Mouse (Mus musculus): ENCODE results near the gene Dhrs7b. TPM values are rescaled to one million over a fixed set of nuclear protein-coding genes. Genes with fewer than 3 reads are reported as not detected.
"Not testable (repeated sequence)": the region's sequence is repeated elsewhere in the genome, so short reads cannot be mapped to it uniquely, and the experiment has no call there.

Gene Dhrs7b
- polyA plus RNA-seq, 1 experiment from 2014 or later, result 41.7 TPM

GRCm38 (mm10) chr11:60866021-60866420 is 35.6 kb downstream of the Dhrs7b start:
- Histone ChIP-seq H3K4me3 (ENCODE audit: low read length) (no peak overlapping the region), H3K4me2 (replicated peaks; ENCODE audit: low read depth, low read length) (no peak overlapping the region), H3K9me3 (ENCODE audit: low read length) (no peaks in the 10 kb centered on the region), H3K27me3 (ENCODE audit: insufficient read depth, low read length) (no peaks in the 10 kb centered on the region), H3K9ac (replicated peaks; ENCODE audit: low read length) (no peak overlapping the region), H3K27ac (ENCODE audit: low read length) (no peak overlapping the region), H3K4me1 (ENCODE audit: insufficient read depth, low read length) (peaks cover 5% of the 10 kb centered on the region; the same call in 1 of the 2 replicates), H3K36me3 (ENCODE audit: insufficient read depth, low read length) (peaks cover 32% of the 10 kb centered on the region)
- 48% methylated on average over 2 of the region's 2 CpGs for WGBS
- no peak for ATAC-seq (ENCODE audit: low FRiP score, low TSS enrichment)

GRCm38 (mm10) chr11:60867456-60867855 is 37.0 kb downstream of the Dhrs7b start:
- Histone ChIP-seq H3K4me2 (replicated peaks; ENCODE audit: low read depth, low read length) (no peak overlapping the region), H3K27ac (ENCODE audit: low read length) (no peak overlapping the region), H3K27me3 (ENCODE audit: insufficient read depth, low read length) (no peaks in the 10 kb centered on the region), H3K9ac (replicated peaks; ENCODE audit: low read length) (no peak overlapping the region), H3K36me3 (ENCODE audit: insufficient read depth, low read length) (peaks cover 21% of the 10 kb centered on the region), H3K4me1 (ENCODE audit: insufficient read depth, low read length) (peaks cover 7% of the 10 kb centered on the region; the same call in 1 of the 2 replicates), H3K4me3 (ENCODE audit: low read length) (no peak overlapping the region), H3K9me3 (ENCODE audit: low read length) (no peaks in the 10 kb centered on the region)
- no peak for ATAC-seq (ENCODE audit: low FRiP score, low TSS enrichment)
- WGBS, result 93% methylated on average over 3 of the region's 3 CpGs

- Histone ChIP-seq H3K4me3 (ENCODE audit: low read length) (no peak overlapping the region), H3K27me3 (ENCODE audit: insufficient read depth, low read length) (no peaks in the 10 kb centered on the region), H3K9ac (replicated peaks; ENCODE audit: low read length) (no peak overlapping the region), H3K9me3 (ENCODE audit: low read length) (no peaks in the 10 kb centered on the region), H3K27ac (ENCODE audit: low read length) (no peak overlapping the region), H3K4me1 (ENCODE audit: insufficient read depth, low read length) (peaks cover 7% of the 10 kb centered on the region; the same call in 1 of the 2 replicates), H3K36me3 (ENCODE audit: insufficient read depth, low read length) (peaks cover 21% of the 10 kb centered on the region), H3K4me2 (replicated peaks; ENCODE audit: low read depth, low read length) (no peak overlapping the region)
- 51% methylated on average over 8 of the region's 8 CpGs for WGBS
- peak; percentile 53; the same call in 1 of the 2 replicates for ATAC-seq (ENCODE audit: low FRiP score, low TSS enrichment)
Observed at GRCm38 (mm10) chr11:60867904-60868303, 37.5 kb downstream of the Dhrs7b start.

GRCm38 (mm10) chr11:60869471-60869870 is 39.0 kb downstream of the Dhrs7b start:
- ATAC-seq (ENCODE audit: low FRiP score, low TSS enrichment); H3K27me3 ChIP-seq (ENCODE audit: insufficient read depth, low read length); H3K9me3 ChIP-seq (ENCODE audit: low read length); H3K4me2 ChIP-seq (replicated peaks; ENCODE audit: low read depth, low read length); H3K4me3 ChIP-seq (ENCODE audit: low read length); H3K9ac ChIP-seq (replicated peaks; ENCODE audit: low read length); H3K27ac ChIP-seq (ENCODE audit: low read length): not testable (repeated sequence)
- Histone ChIP-seq H3K4me1 (ENCODE audit: insufficient read depth, low read length) (peaks cover 12% of the 10 kb centered on the region), H3K36me3 (ENCODE audit: insufficient read depth, low read length) (peaks cover 13% of the 10 kb centered on the region)
- 97% methylated on average over 6 of the region's 6 CpGs for WGBS

- no peak overlapping the region for H3K9ac ChIP-seq (replicated peaks; ENCODE audit: low read length)
- no peak overlapping the region for H3K27ac ChIP-seq (ENCODE audit: low read length)
- H3K36me3 ChIP-seq (ENCODE audit: insufficient read depth, low read length), result 0 out of 2 replicates have a peak, but pooled peaks cover 6% of the 10 kb centered on the region
- no peak overlapping the region for H3K4me3 ChIP-seq (ENCODE audit: low read length)
- ATAC-seq (ENCODE audit: low FRiP score, low TSS enrichment), result no peak
- WGBS, result 73% methylated on average over 4 of the region's 4 CpGs
- peaks cover 27% of the 10 kb centered on the region for H3K4me1 ChIP-seq (ENCODE audit: insufficient read depth, low read length)
- no peaks in the 10 kb centered on the region for H3K27me3 ChIP-seq (ENCODE audit: insufficient read depth, low read length)
- no peak overlapping the region for H3K4me2 ChIP-seq (replicated peaks; ENCODE audit: low read depth, low read length)
- H3K9me3 ChIP-seq (ENCODE audit: low read length), result no peaks in the 10 kb centered on the region
Observed at GRCm38 (mm10) chr11:60871409-60871808, 41.0 kb downstream of the Dhrs7b start.

GRCm38 (mm10) chr11:60873101-60873500 is 42.7 kb downstream of the Dhrs7b start:
- 82% methylated on average over 6 of the region's 6 CpGs for WGBS
- no peaks in the 10 kb centered on the region for H3K27me3 ChIP-seq (ENCODE audit: insufficient read depth, low read length)
- H3K9ac ChIP-seq (replicated peaks; ENCODE audit: low read length), result no peak overlapping the region
- H3K36me3 ChIP-seq (ENCODE audit: insufficient read depth, low read length), result 0 out of 2 replicates have a peak, but pooled peaks cover 6% of the 10 kb centered on the region
- no peaks in the 10 kb centered on the region for H3K9me3 ChIP-seq (ENCODE audit: low read length)
- H3K4me2 ChIP-seq (replicated peaks; ENCODE audit: low read depth, low read length), result no peak overlapping the region
- no peak overlapping the region for H3K27ac ChIP-seq (ENCODE audit: low read length)
- H3K4me3 ChIP-seq (ENCODE audit: low read length), result no peak overlapping the region
- ATAC-seq (ENCODE audit: low FRiP score, low TSS enrichment), result no peak
- peaks cover 36% of the 10 kb centered on the region for H3K4me1 ChIP-seq (ENCODE audit: insufficient read depth, low read length)

GRCm38 (mm10) chr11:60878056-60878612 is 47.7 kb downstream of the Dhrs7b start:
- H3K27me3 ChIP-seq (ENCODE audit: insufficient read depth, low read length), result no peaks in the 10 kb centered on the region
- no peaks in the 10 kb centered on the region for H3K36me3 ChIP-seq (ENCODE audit: insufficient read depth, low read length)
- under 1% methylated on average over 48 of the region's 52 CpGs for WGBS
- peak; percentile 66 for ATAC-seq (ENCODE audit: low FRiP score, low TSS enrichment)
- peak overlapping the region; percentile 95 for H3K27ac ChIP-seq (ENCODE audit: low read length)
- no peaks in the 10 kb centered on the region for H3K9me3 ChIP-seq (ENCODE audit: low read length)
- peaks cover 40% of the 10 kb centered on the region for H3K4me1 ChIP-seq (ENCODE audit: insufficient read depth, low read length)
- H3K4me2 ChIP-seq (replicated peaks; ENCODE audit: low read depth, low read length), result peak overlapping the region; percentile 82
- H3K9ac ChIP-seq (replicated peaks; ENCODE audit: low read length), result peak overlapping the region; percentile 97
- H3K4me3 ChIP-seq (ENCODE audit: low read length), result peak overlapping the region; percentile 95

GRCm38 (mm10) chr11:60878675-60879294 is 48.4 kb downstream of the Dhrs7b start, which contains the start of gene Tmem11:
Gene Tmem11, minus strand, starts transcription at chr11:60879272.
- Histone ChIP-seq H3K4me2 (replicated peaks; ENCODE audit: low read depth, low read length) (peak within 1 kb of the TSS; percentile 82), H3K9ac (replicated peaks; ENCODE audit: low read length) (peak within 1 kb of the TSS; percentile 97), H3K4me3 (ENCODE audit: low read length) (peak within 1 kb of the TSS; percentile 95), H3K27me3 (ENCODE audit: insufficient read depth, low read length) (no peaks in the 10 kb centered on the region), H3K9me3 (ENCODE audit: low read length) (no peaks in the 10 kb centered on the region), H3K4me1 (ENCODE audit: insufficient read depth, low read length) (peaks cover 40% of the 10 kb centered on the region), H3K36me3 (ENCODE audit: insufficient read depth, low read length) (no peaks in the 10 kb centered on the region), H3K27ac (ENCODE audit: low read length) (peak within 1 kb of the TSS; percentile 97)
- ATAC-seq (ENCODE audit: low FRiP score, low TSS enrichment), result peak; percentile 99
- 0% methylated on average over 62 of the region's 62 CpGs for WGBS

- Histone ChIP-seq H3K4me3 (ENCODE audit: low read length) (peak overlapping the region; percentile 95), H3K4me1 (ENCODE audit: insufficient read depth, low read length) (peaks cover 35% of the 10 kb centered on the region), H3K9ac (replicated peaks; ENCODE audit: low read length) (peak overlapping the region; percentile 79), H3K9me3 (ENCODE audit: low read length) (no peaks in the 10 kb centered on the region), H3K4me2 (replicated peaks; ENCODE audit: low read depth, low read length) (peak overlapping the region; percentile 70), H3K36me3 (ENCODE audit: insufficient read depth, low read length) (no peaks in the 10 kb centered on the region), H3K27ac (ENCODE audit: low read length) (peak overlapping the region; percentile 97), H3K27me3 (ENCODE audit: insufficient read depth, low read length) (no peaks in the 10 kb centered on the region)
- WGBS, result under 1% methylated on average over 11 of the region's 11 CpGs
- ATAC-seq (ENCODE audit: low FRiP score, low TSS enrichment), result no peak
Observed at GRCm38 (mm10) chr11:60879423-60879822, 49.0 kb downstream of the Dhrs7b start.

- H3K36me3 ChIP-seq (ENCODE audit: insufficient read depth, low read length), result no peaks in the 10 kb centered on the region
- H3K27ac ChIP-seq (ENCODE audit: low read length), result no peak overlapping the region
- 93% methylated on average over 4 of the region's 4 CpGs for WGBS
- no peak overlapping the region for H3K4me2 ChIP-seq (replicated peaks; ENCODE audit: low read depth, low read length)
- no peak for ATAC-seq (ENCODE audit: low FRiP score, low TSS enrichment)
- no peaks in the 10 kb centered on the region for H3K9me3 ChIP-seq (ENCODE audit: low read length)
- no peak overlapping the region for H3K4me3 ChIP-seq (ENCODE audit: low read length)
- H3K4me1 ChIP-seq (ENCODE audit: insufficient read depth, low read length), result peaks cover 26% of the 10 kb centered on the region
- no peak overlapping the region for H3K9ac ChIP-seq (replicated peaks; ENCODE audit: low read length)
- no peaks in the 10 kb centered on the region for H3K27me3 ChIP-seq (ENCODE audit: insufficient read depth, low read length)
Observed at GRCm38 (mm10) chr11:60880559-60880958, 50.1 kb downstream of the Dhrs7b start.

All from kidney, embryonic 16.5 days (tissue).